Mouse (Mus musculus): ENCODE measurements around the gene Ankrd44. TPM values are rescaled to one million over a fixed set of nuclear protein-coding genes. Genes with fewer than 3 reads are reported as not detected.

The Ankrd44 gene
- total and polyA plus RNA-seq, 3 experiments = 12.7 to 23.0 (median 19.8) TPM

GRCm38 (mm10) chr1:54867226-54867625, 59.0 kb downstream of the Ankrd44 start:
- dilution Hi-C loops (cut with MboI; ENCODE audit: extremely low pct_ligation_motif_present, extremely low pct_unique_long_range_greater_than_20kb, low sequenced_read_pairs) (no loop called here), in situ Hi-C loops (cut with MboI; ENCODE audit: low pct_ligation_motif_present, low pct_unique_long_range_greater_than_20kb, low sequenced_read_pairs) (no loop called here)
- TF ChIP-seq USF2 (conservative IDR thresholded peaks at IDR 0.05; ENCODE audit: low read depth, low read length) = no peak
- no peak for TF ChIP-seq MAZ (IDR thresholded peaks at IDR 0.05; ENCODE audit: low read depth, low read length)
- TF ChIP-seq POLR2A (IDR thresholded peaks at IDR 0.05; ENCODE audit: low read depth, low read length) = no peak
- TF ChIP-seq NELFE (IDR thresholded peaks at IDR 0.05; ENCODE audit: low read depth, low read length) = no peak
- TF ChIP-seq KAT2A (IDR thresholded peaks at IDR 0.05; ENCODE audit: insufficient replicate concordance, low read length) = no peak
- TF ChIP-seq SMC3 (IDR thresholded peaks at IDR 0.05; ENCODE audit: low read depth, low read length) = no peak
- no peak for TF ChIP-seq TBP (conservative IDR thresholded peaks at IDR 0.05; ENCODE audit: low read depth, low read length)
- no peak overlapping the region for H3K4me2 ChIP-seq (ENCODE audit: insufficient read depth, low read depth, poor library complexity, severe bottlenecking)
- no peak for DNase-seq (ENCODE audit: extremely low read depth)
- H3K27ac ChIP-seq (ENCODE audit: insufficient read depth, low read depth) = no peak overlapping the region
- peaks cover 0 to 3% of the 10 kb centered on the region in 2 experiments for H3K36me3 ChIP-seq (replicated peaks in 1 of 2; ENCODE audit: control insufficient read depth in 1 of 2, insufficient read depth in 1 of 2, low read length in 1 of 2)
- peaks cover 3% of the 10 kb centered on the region for H3K9me3 ChIP-seq (replicated peaks; ENCODE audit: low read length)
- no peak overlapping the region for H3K4me3 ChIP-seq (replicated peaks in 1 of 3; ENCODE audit: low read depth in 2 of 3, low read length in 2 of 3, poor library complexity in 1 of 3)
- H3K27me3 ChIP-seq (replicated peaks) = no peaks in the 10 kb centered on the region
- peaks cover 0 to 19% of the 10 kb centered on the region in 2 experiments; a peak in 2 of 4 replicates for H3K4me1 ChIP-seq (ENCODE audit: control insufficient read depth in 1 of 2, insufficient read depth in 2 of 2)
- no peak overlapping the region for H3K9ac ChIP-seq (ENCODE audit: insufficient read depth, low read depth)
- H3K79me2 ChIP-seq (replicated peaks; ENCODE audit: control insufficient read depth, extremely low read depth, insufficient read depth, poor library complexity, severe bottlenecking) = no peaks in the 10 kb centered on the region

GRCm38 (mm10) chr1:54866131-54866530, 60.1 kb downstream of the Ankrd44 start:
- peaks cover 0 to 3% of the 10 kb centered on the region in 2 experiments for H3K36me3 ChIP-seq (replicated peaks in 1 of 2; ENCODE audit: control insufficient read depth in 1 of 2, insufficient read depth in 1 of 2, low read length in 1 of 2)
- dilution Hi-C loops (cut with MboI; ENCODE audit: extremely low pct_ligation_motif_present, extremely low pct_unique_long_range_greater_than_20kb, low sequenced_read_pairs) = no loop called here
- H3K9ac ChIP-seq (ENCODE audit: insufficient read depth, low read depth) = no peak overlapping the region
- TF ChIP-seq ZC3H11A (IDR thresholded peaks at IDR 0.05; ENCODE audit: low read depth, low read length) (no peak), USF2 (conservative IDR thresholded peaks at IDR 0.05; ENCODE audit: low read depth, low read length) (no peak), GABPA (IDR thresholded peaks at IDR 0.05; ENCODE audit: insufficient replicate concordance, low read depth, low read length) (no peak), MAX (IDR thresholded peaks at IDR 0.05; ENCODE audit: low read length) (no peak), RCOR1 (conservative IDR thresholded peaks at IDR 0.05; ENCODE audit: low read depth, low read length) (no peak), CHD2 (IDR thresholded peaks at IDR 0.05; ENCODE audit: low read length) (no peak), NRF1 (IDR thresholded peaks at IDR 0.05; ENCODE audit: low read depth, low read length) (no peak), SIN3A (IDR thresholded peaks at IDR 0.05; ENCODE audit: low read length) (no peak), POLR2AphosphoS2 (IDR thresholded peaks at IDR 0.05; ENCODE audit: low read depth, low read length) (no peak), NELFE (IDR thresholded peaks at IDR 0.05; ENCODE audit: low read depth, low read length) (no peak), POLR2A (IDR thresholded peaks at IDR 0.05; ENCODE audit: low read depth, low read length) (no peak)
- in situ Hi-C loops (cut with MboI; ENCODE audit: low pct_ligation_motif_present, low pct_unique_long_range_greater_than_20kb, low sequenced_read_pairs) = no loop called here
- H3K9me3 ChIP-seq (replicated peaks; ENCODE audit: low read length) = peaks cover 3% of the 10 kb centered on the region
- H3K4me3 ChIP-seq (replicated peaks in 1 of 3; ENCODE audit: low read depth in 2 of 3, low read length in 2 of 3, poor library complexity in 1 of 3) = no peak overlapping the region
- H3K27ac ChIP-seq (ENCODE audit: insufficient read depth, low read depth) = no peak overlapping the region
- no peak for DNase-seq (ENCODE audit: extremely low read depth)
- no peak overlapping the region for H3K4me2 ChIP-seq (ENCODE audit: insufficient read depth, low read depth, poor library complexity, severe bottlenecking)
- H3K27me3 ChIP-seq (replicated peaks) = no peaks in the 10 kb centered on the region
- H3K4me1 ChIP-seq (ENCODE audit: control insufficient read depth in 1 of 2, insufficient read depth in 2 of 2) = peaks cover 0 to 9% of the 10 kb centered on the region in 2 experiments; a peak in 1 of 4 replicates
- H3K79me2 ChIP-seq (replicated peaks; ENCODE audit: control insufficient read depth, extremely low read depth, insufficient read depth, poor library complexity, severe bottlenecking) = no peaks in the 10 kb centered on the region

Measured in CH12.LX (cell line).